Mouse (Mus musculus): ENCODE measurements at regions not wholly inside any gene's neighbourhood (a gene's known extent, or its start where the extent isn't known, plus 50 kb on each side); places are given as distances from the start of the nearest gene placed in this dataset.
A peak's percentile ranks its signal among the peaks of the same experiment; 100 is the strongest.

DNA sequence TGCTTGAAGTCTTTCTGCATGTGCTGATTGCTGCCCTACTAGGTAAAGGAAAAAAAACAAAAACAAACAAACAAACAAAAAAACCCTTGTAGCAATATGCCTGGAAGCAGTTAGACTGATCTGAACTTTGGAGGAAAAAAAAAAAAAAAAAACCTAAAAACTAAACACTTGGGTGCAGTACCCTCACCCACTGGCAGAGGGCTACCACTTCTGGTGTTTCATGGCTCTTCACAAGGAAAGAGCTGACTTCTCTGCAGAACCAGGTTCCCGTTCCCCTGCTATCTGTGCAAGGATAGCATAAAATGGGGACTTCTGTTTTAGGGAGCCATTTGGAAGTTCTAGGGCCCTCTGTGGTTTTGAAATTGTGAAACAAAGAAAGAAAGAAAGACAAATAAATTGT, 52.2 kb upstream of the Otud4 start:
- DNase-seq (ENCODE audit: low spot score in 2 of 2), result peak; percentile 12 to 43

- peak; percentile 37 to 55 for DNase-seq (ENCODE audit: low spot score in 2 of 2)
Observed at GRCm38 (mm10) chr8:79584966-79585365, 54.5 kb upstream of the Otud4 start.

- DNase-seq (ENCODE audit: low spot score in 2 of 2), result peak in 1 of 2 experiments; percentile 10
Observed at GRCm38 (mm10) chr8:79583326-79583725, 56.1 kb upstream of the Otud4 start.

- no peak for DNase-seq (ENCODE audit: low spot score in 2 of 2)
Observed at GRCm38 (mm10) chr8:79582195-79582594, 57.2 kb upstream of the Otud4 start.

DNA sequence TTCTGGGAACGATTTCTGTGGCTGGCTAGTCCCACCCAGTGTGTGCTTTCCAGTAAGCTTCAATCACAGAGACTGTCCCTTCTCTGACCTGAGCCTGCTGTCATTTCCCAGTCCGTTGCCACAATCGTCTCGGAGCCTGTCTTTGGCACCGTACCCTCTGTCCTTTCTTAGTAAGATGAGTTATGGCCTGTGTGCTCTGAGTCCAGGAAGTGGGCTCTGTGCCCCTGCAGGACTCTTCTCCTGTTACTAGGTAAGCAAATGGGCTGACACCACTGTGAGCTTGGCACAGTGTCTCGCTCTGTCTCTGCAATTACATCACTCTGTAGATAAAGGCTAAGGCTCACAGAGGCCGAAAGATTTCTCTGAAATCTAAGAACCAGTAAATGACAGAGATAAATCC, 63.3 kb upstream of the Otud4 start:
- no peak for DNase-seq (ENCODE audit: low spot score in 2 of 2)

GRCm38 (mm10) chr8:79575175-79575734, 64.2 kb upstream of the Otud4 start:
- no peak for DNase-seq (ENCODE audit: low spot score in 2 of 2)

DNA sequence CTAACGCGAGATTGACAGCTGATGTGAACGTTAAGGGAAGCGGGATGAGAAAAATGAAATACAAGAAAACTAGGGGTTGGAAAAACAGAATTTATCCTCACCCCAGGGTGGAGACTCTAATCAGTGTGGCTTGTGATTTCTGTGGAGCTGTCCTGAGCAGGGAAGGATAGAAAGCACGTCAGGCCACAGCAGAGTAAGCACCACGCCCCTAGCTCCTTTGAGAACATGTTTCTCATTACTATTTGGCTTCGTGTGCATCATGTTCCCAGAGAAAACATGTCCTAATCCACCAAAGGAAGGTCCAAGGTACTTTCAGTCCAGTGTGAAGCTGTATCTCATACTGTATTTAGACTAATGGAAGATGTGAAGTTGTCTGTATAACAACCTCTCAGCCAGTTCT, 65.9 kb upstream of the Otud4 start:
- DNase-seq (ENCODE audit: low spot score in 2 of 2), result no peak

DNA sequence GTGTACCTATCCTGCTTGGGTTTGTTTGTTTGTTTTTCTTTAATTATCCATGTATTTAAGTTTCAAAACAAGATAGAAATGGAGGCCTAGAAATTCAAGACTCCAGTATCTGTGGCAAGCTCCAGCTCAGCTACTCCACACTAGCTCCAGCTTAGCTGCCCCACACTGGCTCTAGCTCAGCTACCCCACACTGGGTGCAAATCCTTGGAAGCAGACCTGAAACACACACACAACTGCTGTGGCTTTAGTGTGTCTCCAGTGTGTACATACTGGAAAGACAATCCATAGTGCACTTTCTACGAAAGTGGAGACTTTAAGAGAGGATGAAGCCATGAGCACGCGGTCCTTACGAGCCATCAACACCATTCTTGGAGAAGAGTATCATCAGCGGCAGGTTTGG, 66.9 kb upstream of the Otud4 start:
- no peak for DNase-seq (ENCODE audit: low spot score in 2 of 2)

DNA sequence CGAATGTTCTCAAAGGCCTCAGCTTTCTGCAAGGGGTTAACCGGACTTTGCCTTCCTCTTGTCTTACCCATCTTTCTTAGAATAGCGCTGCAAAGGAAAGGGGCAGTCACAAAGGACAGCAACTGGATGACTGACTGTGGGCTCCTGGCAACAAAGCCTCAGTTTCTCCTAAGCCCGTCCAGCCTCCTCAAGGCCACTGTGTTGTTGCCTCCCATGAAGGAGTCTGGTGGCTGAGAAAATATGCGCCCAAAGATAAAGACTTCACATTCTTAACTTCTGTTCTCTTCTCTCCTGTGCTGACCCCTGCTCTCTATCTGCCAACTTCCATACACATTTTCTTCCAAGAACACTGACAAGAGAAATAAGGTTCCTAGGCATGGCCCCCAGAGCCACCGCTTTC, 76.3 kb upstream of the Otud4 start:
- DNase-seq (ENCODE audit: low spot score in 2 of 2), result no peak

- no peak for DNase-seq (ENCODE audit: low spot score in 2 of 2)
Observed at GRCm38 (mm10) chr8:79562669-79563068, 76.7 kb upstream of the Otud4 start.

DNA sequence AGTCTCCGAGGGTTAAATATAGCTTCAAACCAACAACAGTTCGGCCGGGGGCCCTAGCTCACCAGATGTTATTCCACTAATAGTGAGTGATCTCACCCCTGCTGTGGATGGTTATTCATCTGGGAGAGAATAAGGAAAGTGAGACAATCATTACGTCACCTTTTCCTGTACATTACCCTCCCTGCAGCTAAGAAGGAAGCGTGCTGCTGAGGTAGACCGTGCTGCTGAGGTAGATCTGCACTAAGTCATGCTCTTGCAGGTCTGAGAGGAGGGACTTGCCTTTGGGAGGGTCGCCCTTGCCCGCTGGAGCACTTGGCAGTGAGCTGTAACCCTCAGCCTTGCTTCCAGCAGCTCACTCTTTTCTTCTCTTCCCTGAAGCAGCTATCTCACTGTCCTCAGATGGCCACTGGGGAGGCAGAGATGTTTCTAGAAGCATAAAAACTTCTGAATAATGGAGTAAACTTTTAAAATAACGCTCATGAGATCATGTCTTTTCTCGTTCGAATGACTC, 77.3 kb upstream of the Otud4 start:
- DNase-seq (ENCODE audit: low spot score in 2 of 2), result peak in 1 of 2 experiments; percentile 29

DNA sequence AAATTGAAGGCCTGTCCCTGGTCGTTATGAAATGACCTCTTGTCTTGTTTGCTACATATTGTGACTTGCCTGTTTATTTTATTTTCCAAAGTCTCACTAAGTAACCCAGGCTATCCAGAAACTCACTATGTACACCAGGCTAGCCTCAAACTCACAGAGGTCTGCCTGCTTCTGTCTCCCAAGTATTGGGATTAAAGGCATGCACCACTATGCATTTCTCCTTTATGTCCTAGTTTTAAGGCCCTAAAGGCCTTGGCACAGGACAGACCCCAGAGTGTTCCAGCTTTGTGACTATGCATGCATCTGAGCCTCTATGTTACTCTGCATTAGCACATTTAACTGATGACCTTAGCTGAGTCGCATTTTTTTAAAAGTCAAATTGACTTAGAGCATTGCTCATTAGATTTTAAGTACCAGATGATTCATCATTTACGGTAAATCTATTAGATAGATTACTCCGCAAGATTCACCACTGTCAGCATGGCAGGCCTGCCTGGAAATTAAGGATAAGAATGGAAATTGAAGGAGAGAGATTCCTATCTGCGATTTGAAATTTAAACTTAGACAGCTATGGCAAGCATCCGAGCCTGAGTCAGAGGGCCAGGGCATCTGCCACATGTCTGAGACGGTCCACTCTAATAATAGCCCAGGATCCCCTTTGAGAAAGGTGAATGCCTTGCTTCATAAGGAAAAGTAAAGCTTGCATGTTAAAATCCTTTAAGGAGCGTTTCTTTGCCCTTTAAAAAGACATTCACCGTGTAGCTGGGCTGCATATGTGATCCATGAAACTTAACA, 78.0 kb upstream of the Otud4 start:
- DNase-seq (ENCODE audit: low spot score in 2 of 2), result peak in 1 of 2 experiments; percentile 37

DNA sequence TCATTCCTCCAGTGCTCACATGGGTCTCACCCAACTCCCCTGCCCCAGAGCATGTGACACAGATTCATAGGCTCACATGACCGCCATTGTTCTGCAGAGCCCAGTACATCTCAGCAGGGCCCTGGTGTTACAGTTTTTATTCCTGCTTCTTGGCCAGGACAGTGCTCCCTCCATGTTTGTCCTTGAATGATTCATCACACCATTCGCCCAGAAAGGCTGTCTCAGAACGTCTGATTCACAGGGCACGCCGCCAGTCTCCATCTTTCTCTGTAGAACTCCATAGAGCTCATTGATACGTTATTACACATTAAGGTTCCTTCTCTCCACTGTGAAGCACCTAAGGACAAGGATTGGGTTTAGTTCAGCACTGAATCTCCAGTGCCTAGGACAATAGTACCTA, 79.9 kb upstream of the Otud4 start:
- DNase-seq (ENCODE audit: low spot score in 2 of 2), result peak; percentile 12 to 25

DNA sequence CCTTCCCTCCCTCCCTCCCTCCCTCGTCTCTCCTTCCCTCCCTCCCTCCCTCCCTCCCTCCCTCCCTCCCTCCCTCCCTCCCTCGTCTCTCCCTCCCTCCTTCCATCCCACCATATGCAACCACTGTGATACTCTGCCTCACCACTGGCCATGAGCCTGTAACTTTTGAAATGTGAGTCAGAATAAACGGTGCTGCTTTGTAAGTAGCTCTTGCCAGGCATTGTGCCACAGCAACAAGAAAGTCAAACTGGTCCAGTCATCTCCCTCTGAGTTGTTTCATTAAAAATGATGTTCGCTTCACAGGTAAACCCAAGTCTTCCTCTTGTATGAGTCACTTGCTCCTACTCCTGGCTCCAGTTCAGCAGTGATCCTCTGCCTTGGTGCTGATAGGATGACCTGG, 85.1 kb upstream of the Otud4 start:
- DNase-seq (ENCODE audit: low spot score in 2 of 2), result no peak

- no peak for DNase-seq (ENCODE audit: low spot score in 2 of 2)
Observed at GRCm38 (mm10) chr8:79550151-79550550, 89.3 kb upstream of the Otud4 start.

DNA sequence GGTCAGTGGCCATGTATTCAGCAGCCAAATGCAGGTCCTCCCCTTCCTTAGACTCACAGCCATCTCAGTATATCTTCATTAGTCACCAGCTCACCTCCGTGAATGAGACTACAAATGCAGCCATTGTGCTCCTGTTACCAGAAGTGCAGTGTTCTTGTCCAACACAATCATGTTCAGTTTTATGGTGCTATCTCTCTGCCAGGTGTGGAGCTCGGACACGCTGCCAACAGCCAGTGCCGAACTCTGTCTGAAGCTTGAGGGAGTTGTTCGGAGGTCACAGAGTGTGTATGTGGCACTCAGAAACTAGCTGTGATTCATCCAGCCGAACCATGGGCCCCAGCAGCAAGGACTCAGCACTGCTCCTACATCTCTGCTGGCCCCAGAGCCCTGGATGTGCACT, 91.3 kb upstream of the Otud4 start:
- no peak for DNase-seq (ENCODE audit: low spot score in 2 of 2)

DNA sequence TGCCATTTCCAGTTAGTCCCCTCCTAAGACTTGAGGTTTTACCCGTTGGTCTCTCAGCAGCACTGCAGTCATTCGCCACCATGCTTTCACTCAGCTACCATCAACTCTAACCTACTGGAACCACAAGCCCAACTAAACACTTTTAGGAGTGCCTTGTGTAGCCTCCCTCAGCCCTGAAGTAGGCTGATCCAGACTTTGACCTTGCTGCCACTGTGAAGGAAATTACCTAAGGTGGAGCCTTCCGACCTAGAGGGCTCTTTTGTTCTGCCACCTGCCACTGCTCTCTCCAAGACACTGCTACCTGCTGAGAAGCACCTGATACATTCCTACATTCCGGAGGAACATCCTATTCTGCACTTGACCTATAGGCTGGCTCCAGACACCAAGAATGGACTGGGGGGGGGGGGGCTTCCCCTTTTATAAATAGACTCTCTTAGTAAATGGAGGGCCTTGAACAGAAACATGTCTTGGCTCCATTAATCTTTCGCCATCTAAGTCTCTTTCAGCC, 93.5 kb upstream of the Otud4 start:
- no peak for DNase-seq (ENCODE audit: low spot score in 2 of 2)

- no peak for DNase-seq (ENCODE audit: low spot score in 2 of 2)
Observed at GRCm38 (mm10) chr8:79542461-79542860, 97.0 kb upstream of the Otud4 start.

GRCm38 (mm10) chr8:79540053-79540452, 99.4 kb upstream of the Otud4 start:
- no peak for DNase-seq (ENCODE audit: low spot score in 2 of 2)

DNA sequence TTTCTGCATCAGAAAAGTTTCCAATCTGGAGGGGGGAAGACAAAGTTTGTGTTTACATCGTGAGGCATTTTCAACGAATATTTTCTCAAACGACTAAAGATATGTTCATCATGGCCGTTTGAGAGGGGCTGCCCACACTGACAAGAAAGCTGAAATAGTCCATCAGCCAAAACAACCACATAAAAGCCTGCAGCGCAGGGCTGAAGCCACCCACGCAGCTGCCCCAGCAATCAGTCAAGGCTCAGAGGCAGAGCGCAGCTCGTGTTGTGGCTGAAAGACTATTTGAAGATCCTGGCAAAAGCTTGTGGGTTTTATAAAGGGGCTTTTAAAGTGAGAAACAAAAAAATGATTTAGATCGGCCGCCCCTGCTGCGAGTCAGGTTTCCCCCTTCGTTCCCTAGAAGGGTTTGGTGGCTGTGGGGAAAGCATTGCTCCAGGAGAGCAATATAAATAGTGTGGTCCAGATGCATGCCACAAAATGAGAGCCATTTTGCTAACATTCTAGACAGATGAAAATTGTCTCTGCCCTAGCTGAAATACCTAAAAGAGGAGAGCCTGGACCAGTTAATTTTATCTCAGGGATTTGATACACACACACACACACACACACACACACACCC, 105.0 kb upstream of the Otud4 start:
- peak; percentile 13 to 35 for DNase-seq (ENCODE audit: low spot score in 2 of 2)

DNA sequence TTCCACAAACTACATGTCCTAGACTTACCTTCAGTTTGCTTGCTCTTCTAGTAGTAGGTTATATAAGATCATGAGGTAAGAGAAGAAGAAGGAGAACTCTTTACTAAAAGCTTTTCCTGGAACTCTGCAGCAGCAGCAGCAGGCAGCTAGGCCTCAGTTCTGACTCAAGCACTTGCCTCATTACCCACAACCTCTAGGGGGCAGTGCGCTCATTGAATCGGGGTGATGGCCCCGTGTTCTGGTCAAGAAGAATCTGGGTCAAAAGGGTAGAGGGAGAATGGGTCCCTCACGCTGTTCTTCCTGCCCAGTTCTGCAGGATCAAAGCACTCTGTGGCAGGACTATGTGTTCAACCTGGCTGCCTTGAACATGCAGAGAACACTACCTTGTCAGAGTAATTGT, 109.9 kb upstream of the Otud4 start:
- no peak for DNase-seq (ENCODE audit: low spot score in 2 of 2)

- DNase-seq (ENCODE audit: low spot score in 2 of 2), result no peak
Observed at GRCm38 (mm10) chr8:79522040-79522439, 117.4 kb upstream of the Otud4 start.

GRCm38 (mm10) chr8:79518966-79519365, 119.6 kb upstream of the Smad1 start:
- no peak for DNase-seq (ENCODE audit: low spot score in 2 of 2)
